Mouse (Mus musculus): ENCODE measurements around the gene Gm42674. TPM values are rescaled to one million over a fixed set of nuclear protein-coding genes. Genes with fewer than 3 reads are reported as not detected.

The Gm42674 gene
- polyA plus RNA-seq, 1 experiment from 2014 or later: not detected

- no peaks in the 10 kb centered on the region for H3K4me1 ChIP-seq (replicated peaks; ENCODE audit: control insufficient read depth, insufficient read depth, low read length)
- no peaks in the 10 kb centered on the region for H3K27me3 ChIP-seq (ENCODE audit: control insufficient read depth, insufficient read depth, low read length)
- DNase-seq (ENCODE audit: low spot score) (no peak), ATAC-seq (ENCODE audit: low FRiP score) (no peak)
- 71% methylated on average over 1 of the region's 1 CpGs for WGBS
- no peak overlapping the region for H3K27ac ChIP-seq (ENCODE audit: low read depth, low read length)
- H3K9ac ChIP-seq (ENCODE audit: low read depth, low read length): no peak overlapping the region
- H3K9me3 ChIP-seq (ENCODE audit: control insufficient read depth, low read length): no peaks in the 10 kb centered on the region; the same call in 1 of the 2 replicates
- H3K36me3 ChIP-seq (ENCODE audit: control insufficient read depth, insufficient read depth, low read length): no peaks in the 10 kb centered on the region
- no peak overlapping the region for H3K4me3 ChIP-seq (ENCODE audit: low read depth, low read length)
- no peak overlapping the region for H3K4me2 ChIP-seq (replicated peaks; ENCODE audit: low read depth, low read length)
Observed at GRCm38 (mm10) chr3:90594466-90594865, 7.2 kb upstream of the Gm42674 start.

- no peak overlapping the region for H3K4me2 ChIP-seq (replicated peaks; ENCODE audit: low read depth, low read length)
- no peak overlapping the region for H3K4me3 ChIP-seq (ENCODE audit: low read depth, low read length)
- H3K4me1 ChIP-seq (replicated peaks; ENCODE audit: control insufficient read depth, insufficient read depth, low read length): no peaks in the 10 kb centered on the region
- H3K9ac ChIP-seq (ENCODE audit: low read depth, low read length): no peak overlapping the region
- no peak for ATAC-seq (ENCODE audit: low FRiP score)
- no peak overlapping the region for H3K27ac ChIP-seq (ENCODE audit: low read depth, low read length)
- DNase-seq (ENCODE audit: low spot score): no peak
- H3K9me3 ChIP-seq (ENCODE audit: control insufficient read depth, low read length): no peaks in the 10 kb centered on the region; the same call in 1 of the 2 replicates
- 76% methylated on average over 5 of the region's 5 CpGs for WGBS
- H3K36me3 ChIP-seq (ENCODE audit: control insufficient read depth, insufficient read depth, low read length): no peaks in the 10 kb centered on the region
- H3K27me3 ChIP-seq (ENCODE audit: control insufficient read depth, insufficient read depth, low read length): no peaks in the 10 kb centered on the region
Observed at GRCm38 (mm10) chr3:90595556-90595955, 6.1 kb upstream of the Gm42674 start.

- no peaks in the 10 kb centered on the region for H3K27me3 ChIP-seq (ENCODE audit: control insufficient read depth, insufficient read depth, low read length)
- H3K4me3 ChIP-seq (ENCODE audit: low read depth, low read length): no peak overlapping the region
- H3K36me3 ChIP-seq (ENCODE audit: control insufficient read depth, insufficient read depth, low read length): no peaks in the 10 kb centered on the region
- no peaks in the 10 kb centered on the region; the same call in 1 of the 2 replicates for H3K9me3 ChIP-seq (ENCODE audit: control insufficient read depth, low read length)
- H3K4me2 ChIP-seq (replicated peaks; ENCODE audit: low read depth, low read length): no peak overlapping the region
- DNase-seq (ENCODE audit: low spot score) (no peak), ATAC-seq (ENCODE audit: low FRiP score) (no peak)
- no peak overlapping the region for H3K27ac ChIP-seq (ENCODE audit: low read depth, low read length)
- H3K9ac ChIP-seq (ENCODE audit: low read depth, low read length): no peak overlapping the region
- H3K4me1 ChIP-seq (replicated peaks; ENCODE audit: control insufficient read depth, insufficient read depth, low read length): no peaks in the 10 kb centered on the region
- WGBS: 83% methylated on average over 6 of the region's 6 CpGs
Observed at GRCm38 (mm10) chr3:90596810-90597209, 4.9 kb upstream of the Gm42674 start.

GRCm38 (mm10) chr3:90597736-90598135 is 4.0 kb upstream of the Gm42674 start:
- Histone ChIP-seq H3K4me3 (ENCODE audit: low read depth, low read length) (no peak overlapping the region), H3K36me3 (ENCODE audit: control insufficient read depth, insufficient read depth, low read length) (no peaks in the 10 kb centered on the region), H3K4me2 (replicated peaks; ENCODE audit: low read depth, low read length) (no peak overlapping the region), H3K27ac (ENCODE audit: low read depth, low read length) (no peak overlapping the region), H3K4me1 (replicated peaks; ENCODE audit: control insufficient read depth, insufficient read depth, low read length) (no peaks in the 10 kb centered on the region), H3K9me3 (ENCODE audit: control insufficient read depth, low read length) (no peaks in the 10 kb centered on the region; the same call in 1 of the 2 replicates), H3K27me3 (ENCODE audit: control insufficient read depth, insufficient read depth, low read length) (no peaks in the 10 kb centered on the region), H3K9ac (ENCODE audit: low read depth, low read length) (no peak overlapping the region)
- ATAC-seq (ENCODE audit: low FRiP score) (no peak), DNase-seq (ENCODE audit: low spot score) (no peak)
- 62% methylated on average over 6 of the region's 6 CpGs for WGBS

GRCm38 (mm10) chr3:90598212-90598611 is 3.5 kb upstream of the Gm42674 start:
- no peak for DNase-seq (ENCODE audit: low spot score)
- 88% methylated on average over 4 of the region's 4 CpGs for WGBS
- H3K36me3 ChIP-seq (ENCODE audit: control insufficient read depth, insufficient read depth, low read length): no peaks in the 10 kb centered on the region

GRCm38 (mm10) chr3:90599401-90599800 is 2.3 kb upstream of the Gm42674 start:
- no peaks in the 10 kb centered on the region for H3K4me1 ChIP-seq (replicated peaks; ENCODE audit: control insufficient read depth, insufficient read depth, low read length)
- no peak overlapping the region for H3K4me3 ChIP-seq (ENCODE audit: low read depth, low read length)
- H3K4me2 ChIP-seq (replicated peaks; ENCODE audit: low read depth, low read length): no peak overlapping the region
- H3K9ac ChIP-seq (ENCODE audit: low read depth, low read length): no peak overlapping the region
- no peak overlapping the region for H3K27ac ChIP-seq (ENCODE audit: low read depth, low read length)
- no peaks in the 10 kb centered on the region for H3K36me3 ChIP-seq (ENCODE audit: control insufficient read depth, insufficient read depth, low read length)
- no peaks in the 10 kb centered on the region for H3K27me3 ChIP-seq (ENCODE audit: control insufficient read depth, insufficient read depth, low read length)
- no peaks in the 10 kb centered on the region for H3K9me3 ChIP-seq (ENCODE audit: control insufficient read depth, low read length)
- no peak for ATAC-seq (ENCODE audit: low FRiP score)
- no peak for DNase-seq (ENCODE audit: low spot score)
- WGBS: 87% methylated on average over 3 of the region's 3 CpGs

More at GRCm38 (mm10) chr3:90598212-90598611, 3.5 kb upstream of the Gm42674 start:
- Histone ChIP-seq H3K9ac (ENCODE audit: low read depth, low read length) (no peak overlapping the region), H3K27ac (ENCODE audit: low read depth, low read length) (no peak overlapping the region), H3K9me3 (ENCODE audit: control insufficient read depth, low read length) (no peaks in the 10 kb centered on the region), H3K4me2 (replicated peaks; ENCODE audit: low read depth, low read length) (no peak overlapping the region), H3K4me1 (replicated peaks; ENCODE audit: control insufficient read depth, insufficient read depth, low read length) (no peaks in the 10 kb centered on the region), H3K4me3 (ENCODE audit: low read depth, low read length) (no peak overlapping the region), H3K27me3 (ENCODE audit: control insufficient read depth, insufficient read depth, low read length) (no peaks in the 10 kb centered on the region)
- no peak for ATAC-seq (ENCODE audit: low FRiP score)

GRCm38 (mm10) chr3:90600036-90600435 is 1.7 kb upstream of the Gm42674 start:
- H3K36me3 ChIP-seq (ENCODE audit: control insufficient read depth, insufficient read depth, low read length): no peaks in the 10 kb centered on the region
- H3K9ac ChIP-seq (ENCODE audit: low read depth, low read length): no peak overlapping the region
- no peak for DNase-seq (ENCODE audit: low spot score)
- H3K4me3 ChIP-seq (ENCODE audit: low read depth, low read length): no peak overlapping the region
- no peak overlapping the region for H3K27ac ChIP-seq (ENCODE audit: low read depth, low read length)
- H3K27me3 ChIP-seq (ENCODE audit: control insufficient read depth, insufficient read depth, low read length): no peaks in the 10 kb centered on the region
- H3K4me2 ChIP-seq (replicated peaks; ENCODE audit: low read depth, low read length): no peak overlapping the region
- no peaks in the 10 kb centered on the region for H3K4me1 ChIP-seq (replicated peaks; ENCODE audit: control insufficient read depth, insufficient read depth, low read length)
- 83% methylated on average over 6 of the region's 6 CpGs for WGBS
- H3K9me3 ChIP-seq (ENCODE audit: control insufficient read depth, low read length): no peaks in the 10 kb centered on the region
- no peak for ATAC-seq (ENCODE audit: low FRiP score)

GRCm38 (mm10) chr3:90600458-90601195 is 1.1 kb upstream of the Gm42674 start:
- Histone ChIP-seq H3K4me3 (ENCODE audit: low read depth, low read length) (no peak overlapping the region), H3K27ac (ENCODE audit: low read depth, low read length) (no peak overlapping the region), H3K9ac (ENCODE audit: low read depth, low read length) (no peak overlapping the region), H3K27me3 (ENCODE audit: control insufficient read depth, insufficient read depth, low read length) (no peaks in the 10 kb centered on the region), H3K36me3 (ENCODE audit: control insufficient read depth, insufficient read depth, low read length) (no peaks in the 10 kb centered on the region), H3K4me1 (replicated peaks; ENCODE audit: control insufficient read depth, insufficient read depth, low read length) (no peaks in the 10 kb centered on the region), H3K4me2 (replicated peaks; ENCODE audit: low read depth, low read length) (no peak overlapping the region), H3K9me3 (ENCODE audit: control insufficient read depth, low read length) (no peaks in the 10 kb centered on the region)
- 79% methylated on average over 8 of the region's 8 CpGs for WGBS
- DNase-seq (ENCODE audit: low spot score) (no peak), ATAC-seq (ENCODE audit: low FRiP score) (no peak)

- H3K4me3 ChIP-seq (ENCODE audit: low read depth, low read length): no peak within 1 kb of the TSS
- no peak within 1 kb of the TSS for H3K4me2 ChIP-seq (replicated peaks; ENCODE audit: low read depth, low read length)
- H3K36me3 ChIP-seq (ENCODE audit: control insufficient read depth, insufficient read depth, low read length): no peaks in the 10 kb centered on the region
- no peak for ATAC-seq (ENCODE audit: low FRiP score)
- H3K4me1 ChIP-seq (replicated peaks; ENCODE audit: control insufficient read depth, insufficient read depth, low read length): no peaks in the 10 kb centered on the region
- H3K9ac ChIP-seq (ENCODE audit: low read depth, low read length): no peak within 1 kb of the TSS
- H3K9me3 ChIP-seq (ENCODE audit: control insufficient read depth, low read length): no peaks in the 10 kb centered on the region
- no peak within 1 kb of the TSS for H3K27ac ChIP-seq (ENCODE audit: low read depth, low read length)
- DNase-seq (ENCODE audit: low spot score): no peak
- no peaks in the 10 kb centered on the region for H3K27me3 ChIP-seq (ENCODE audit: control insufficient read depth, insufficient read depth, low read length)
- 78% methylated on average over 3 of the region's 3 CpGs for WGBS
Observed at GRCm38 (mm10) chr3:90603623-90604022, 1.9 kb downstream of the Gm42674 start, which contains the start of gene S100a4. TSS of gene S100a4 (plus strand) at chr3:90603771.
